Mouse (Mus musculus) embryonic fibroblast, embryonic 13.5 days (primary cell): ENCODE results near the gene Pon1.

Experiments
- CTCF ChIP-seq: IDR thresholded peaks from 2 replicates; pipeline ENCODE4 v1.5.1; 2011; ENCODE audit warnings: mild to moderate bottlenecking, control low read depth, low read length, moderate library complexity, borderline replicate concordance; ENCODE audit not compliant: insufficient read depth
- POLR2A ChIP-seq: IDR thresholded peaks from 2 replicates; pipeline ENCODE4 v1.6.1; 2011; ENCODE audit warnings: low read depth, mild to moderate bottlenecking, control low read depth, low read length, moderate library complexity

GRCm38 (mm10) chr6:5233812-5234211 is 40.1 kb upstream of the Pon1 start:
- TF ChIP-seq CTCF (no peak), POLR2A (no peak)
